Comparison of ENCODE assay signal across 8 mouse cellular contexts in genomic region chr3:105489607-105490006, GRCm38 (mm10). TPM values are rescaled to one million over a fixed set of nuclear protein-coding genes. Genes with fewer than 3 reads are reported as not detected.
DNase-seq lines count a peak whose midpoint lies in the region; ATAC-seq lines count a peak whose summit lies in the region.

No protein-coding gene starts in this region.

- no peak for DNase-seq in cerebellum, postnatal 4 days (ENCODE audit: low spot score in 2 of 2)
- DNase-seq in urinary bladder, adult 18-20 months (ENCODE audit: low spot score in 2 of 2) = peak; percentile 11 to 37
- DNase-seq in urinary bladder, adult 2 months (ENCODE audit: low spot score) = no peak
- DNase-seq in heart, postnatal 14 days = peak; percentile 35 to 45
- DNase-seq in left cerebral cortex, postnatal 36 days (ENCODE audit: low spot score in 2 of 2) = peak; percentile 74 to 84
- no peak for DNase-seq in spleen, postnatal 10 days (ENCODE audit: low spot score in 2 of 2)
- DNase-seq in thymus, postnatal 25 days = no peak

- intact Hi-C loops in heart, postnatal 14 days (cut with DNase I) = no loop called here
- intact Hi-C loops in left cerebral cortex, postnatal 36 days (cut with DNase I) = no loop called here

- peak; percentile 77 for ATAC-seq in cerebellum, adult (ENCODE audit: insufficient number of reproducible peaks, low FRiP score, low TSS enrichment)

RNA-seq across cellular contexts. Expression of gene Kcnd3, which starts 37.5 kb away (rescaled TPM):
- 10.4 and 17.5 TPM in 2 replicates for polyA plus RNA-seq in urinary bladder, adult 2 months (2012; rRNA removed)
- total RNA-seq in heart, postnatal 14 days (2021) = 1 to 10 TPM; 4.4 to 5.2 TPM
- 10 to 100 TPM; 40.5 to 63.4 TPM for total RNA-seq in left cerebral cortex, postnatal 36 days (2021)

Comparison
In these comparisons a context has a peak if more than half of its experiments do, and no peak if none do; other contexts are left out.
1. DNase-seq: peak in urinary bladder, adult 18-20 months (2 of 2), heart, postnatal 14 days (2 of 2) and left cerebral cortex, postnatal 36 days (2 of 2); none in cerebellum, postnatal 4 days (0 of 2), urinary bladder, adult 2 months (single experiment), spleen, postnatal 10 days (0 of 2) and thymus, postnatal 25 days (single experiment).
2. RNA of gene Kcnd3, which starts 37.5 kb away (total RNA-seq): 40.5 to 63.4 TPM in left cerebral cortex, postnatal 36 days; 4.4 to 5.2 TPM in heart, postnatal 14 days; every median in the first group is over 4 times any median in the second.